8 mouse cellular contexts compared by ENCODE assay signal in the genomic region with DNA sequence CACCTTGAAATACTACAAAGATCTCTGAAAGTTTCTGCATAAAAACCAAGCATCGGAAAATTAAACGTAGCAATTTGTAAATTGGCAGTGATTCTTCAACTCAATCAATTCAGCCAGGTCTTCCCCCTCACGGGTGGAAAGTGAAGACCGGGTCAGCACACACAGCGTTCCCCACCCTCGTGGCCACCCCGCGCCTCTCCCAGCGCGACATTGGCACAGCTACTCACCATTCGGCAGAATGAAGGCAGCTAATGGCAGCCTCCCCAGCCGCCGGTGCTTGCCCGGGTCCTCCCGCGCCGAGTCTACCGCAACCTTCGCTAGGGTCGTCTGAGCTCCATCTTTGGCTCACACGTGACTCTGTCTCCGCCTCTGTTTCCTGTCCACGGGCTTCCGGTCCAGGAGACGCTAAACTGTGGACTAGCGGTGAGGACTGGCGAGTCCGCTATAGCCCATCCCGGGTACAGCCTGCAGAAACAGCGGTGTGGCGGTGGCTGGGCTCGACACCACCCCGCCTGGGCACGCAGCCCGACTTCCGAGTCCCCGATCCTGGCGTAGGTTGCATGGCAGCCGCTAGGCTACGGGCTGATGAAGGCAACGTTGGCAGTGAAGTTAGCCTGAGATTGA. TPM values are rescaled to one million over a fixed set of nuclear protein-coding genes. Genes with fewer than 3 reads are reported as not detected.
DNase-seq lines count a peak whose midpoint lies in the region; ATAC-seq and TF ChIP-seq lines count a peak whose summit lies in the region.

Gene Tmem126a, minus strand, starts transcription at position 385 of the 624 bp plus-strand sequence.

- H3K27ac ChIP-seq in ES-Bruce4 (ENCODE audit: insufficient read depth, low read length) = no peak within 1 kb of the TSS
- H3K27ac ChIP-seq in forebrain, embryonic 12.5 days = peak within 1 kb of the TSS; percentile 91
- peak within 1 kb of the TSS; percentile 93 for H3K27ac ChIP-seq in heart, embryonic 16.5 days (ENCODE audit: low read length)
- peak within 1 kb of the TSS; percentile 84 for H3K27ac ChIP-seq in liver, embryonic 13.5 days
- peak within 1 kb of the TSS; percentile 87 for H3K27ac ChIP-seq in stomach, embryonic 16.5 days (ENCODE audit: low read length)

- peaks cover 6% of the 10 kb centered on the region for H3K36me3 ChIP-seq in ES-Bruce4 (ENCODE audit: control insufficient read depth, insufficient read depth, low read length, poor library complexity, severe bottlenecking)
- H3K36me3 ChIP-seq in forebrain, embryonic 12.5 days (replicated peaks) = peaks cover 21% of the 10 kb centered on the region
- H3K36me3 ChIP-seq in heart, embryonic 16.5 days (ENCODE audit: control insufficient read depth, insufficient read depth) = peaks cover 10% of the 10 kb centered on the region; the same call in 1 of the 2 replicates
- peaks cover 18% of the 10 kb centered on the region for H3K36me3 ChIP-seq in liver, embryonic 13.5 days
- 0 out of 2 replicates have a peak, but pooled peaks cover 3% of the 10 kb centered on the region for H3K36me3 ChIP-seq in stomach, embryonic 16.5 days (ENCODE audit: control insufficient read depth, insufficient read depth, low read length)

- DNase-seq in c-Kit-positive CD71-positive TER-119-positive erythroid progenitor cells, embryonic 14.5 days (ENCODE audit: low spot score) = peak; percentile 77
- peak; percentile 90 to 95 for DNase-seq in kidney, postnatal 25 days
- peak; percentile 75 for DNase-seq in liver, embryonic 13.5 days
- peak; percentile 87 for DNase-seq in neural tube, embryonic 10.5 days (ENCODE audit: extremely low spot score, low spot score)

- no peak for TF ChIP-seq CTCF in ES-Bruce4 (IDR thresholded peaks at IDR 0.05; ENCODE audit: low read depth, low read length)

- WGBS in forebrain, embryonic 12.5 days = under 1% methylated on average over 41 of the region's 41 CpGs
- under 1% methylated on average over 41 of the region's 41 CpGs for WGBS in heart, embryonic 16.5 days
- WGBS in liver, embryonic 13.5 days (ENCODE audit: insufficient replicate concordance) = under 1% methylated on average over 41 of the region's 41 CpGs
- WGBS in stomach, embryonic 16.5 days = under 1% methylated on average over 41 of the region's 41 CpGs

- peak; percentile 46 for TF ChIP-seq POLR2A in ES-Bruce4 (IDR thresholded peaks at IDR 0.05; ENCODE audit: insufficient read depth, low read length)

- H3K9ac ChIP-seq in ES-Bruce4 (ENCODE audit: low read depth, poor library complexity, severe bottlenecking) = peak within 1 kb of the TSS; percentile 76
- peak within 1 kb of the TSS; percentile 70 for H3K9ac ChIP-seq in forebrain, embryonic 12.5 days
- peak within 1 kb of the TSS; percentile 77 for H3K9ac ChIP-seq in heart, embryonic 16.5 days (ENCODE audit: low read length)
- H3K9ac ChIP-seq in liver, embryonic 13.5 days = peak within 1 kb of the TSS; percentile 80
- peak within 1 kb of the TSS; percentile 79 for H3K9ac ChIP-seq in stomach, embryonic 16.5 days (ENCODE audit: low read length)

- no peaks in the 10 kb centered on the region for H3K4me1 ChIP-seq in ES-Bruce4 (ENCODE audit: control insufficient read depth, insufficient read depth, low read length)
- peaks cover 12% of the 10 kb centered on the region for H3K4me1 ChIP-seq in forebrain, embryonic 12.5 days
- peaks cover 13% of the 10 kb centered on the region for H3K4me1 ChIP-seq in heart, embryonic 16.5 days (ENCODE audit: control insufficient read depth, insufficient read depth, low read length)
- peaks cover 26% of the 10 kb centered on the region for H3K4me1 ChIP-seq in liver, embryonic 13.5 days (replicated peaks)
- H3K4me1 ChIP-seq in stomach, embryonic 16.5 days (ENCODE audit: control insufficient read depth, insufficient read depth, low read length) = peaks cover 8% of the 10 kb centered on the region; the same call in 1 of the 2 replicates

- peak; percentile 98 for ATAC-seq in forebrain, embryonic 12.5 days (ENCODE audit: low FRiP score)
- peak; percentile 96 for ATAC-seq in heart, embryonic 16.5 days (replicated peaks; ENCODE audit: extremely low read depth, insufficient read depth, low FRiP score)
- ATAC-seq in liver, embryonic 13.5 days (ENCODE audit: low read depth) = peak; percentile 95
- peak; percentile 96 for ATAC-seq in stomach, embryonic 16.5 days (ENCODE audit: insufficient read depth, low FRiP score)

- H3K27me3 ChIP-seq in ES-Bruce4 (ENCODE audit: control insufficient read depth, insufficient read depth, low read length, poor library complexity, severe bottlenecking) = no peaks in the 10 kb centered on the region
- peaks cover 8% of the 10 kb centered on the region; the same call in 1 of the 2 replicates for H3K27me3 ChIP-seq in forebrain, embryonic 12.5 days
- H3K27me3 ChIP-seq in heart, embryonic 16.5 days (ENCODE audit: control insufficient read depth, insufficient read depth, low read length) = 0 out of 2 replicates have a peak, but pooled peaks cover 2% of the 10 kb centered on the region
- no peaks in the 10 kb centered on the region for H3K27me3 ChIP-seq in liver, embryonic 13.5 days
- H3K27me3 ChIP-seq in stomach, embryonic 16.5 days (ENCODE audit: control insufficient read depth, insufficient read depth, low read length) = no peaks in the 10 kb centered on the region

- no peaks in the 10 kb centered on the region for H3K9me3 ChIP-seq in ES-Bruce4 (replicated peaks; ENCODE audit: control insufficient read depth, insufficient read depth, low read length, poor library complexity, severe bottlenecking)
- H3K9me3 ChIP-seq in forebrain, embryonic 12.5 days = no peaks in the 10 kb centered on the region
- H3K9me3 ChIP-seq in heart, embryonic 16.5 days (replicated peaks; ENCODE audit: control insufficient read depth, low read length) = no peaks in the 10 kb centered on the region
- H3K9me3 ChIP-seq in liver, embryonic 13.5 days (replicated peaks) = no peaks in the 10 kb centered on the region
- no peaks in the 10 kb centered on the region for H3K9me3 ChIP-seq in stomach, embryonic 16.5 days (replicated peaks; ENCODE audit: control insufficient read depth, low read length)

- H3K4me3 ChIP-seq in ES-Bruce4 (ENCODE audit: low read depth, low read length) = peak within 1 kb of the TSS; percentile 72
- H3K4me3 ChIP-seq in forebrain, embryonic 12.5 days (replicated peaks) = peak within 1 kb of the TSS; percentile 75
- peak within 1 kb of the TSS; percentile 80 for H3K4me3 ChIP-seq in heart, embryonic 16.5 days (ENCODE audit: low read length)
- peak within 1 kb of the TSS; percentile 77 for H3K4me3 ChIP-seq in liver, embryonic 13.5 days (replicated peaks)
- H3K4me3 ChIP-seq in stomach, embryonic 16.5 days (replicated peaks; ENCODE audit: low read length) = peak within 1 kb of the TSS; percentile 66

- peak; percentile 50; the same call in 1 of the 2 replicates for TF ChIP-seq EP300 in ES-Bruce4 (IDR thresholded peaks at IDR 0.05; ENCODE audit: insufficient read depth, low read depth, low read length)

- H3K4me2 ChIP-seq in forebrain, embryonic 12.5 days = peak within 1 kb of the TSS; percentile 59
- peak within 1 kb of the TSS; percentile 80 for H3K4me2 ChIP-seq in heart, embryonic 16.5 days (ENCODE audit: low read depth, low read length)
- H3K4me2 ChIP-seq in liver, embryonic 13.5 days = peak within 1 kb of the TSS; percentile 87
- peak within 1 kb of the TSS; percentile 56 for H3K4me2 ChIP-seq in stomach, embryonic 16.5 days (ENCODE audit: low read depth, low read length)

RNA-seq across cellular contexts. Expression of gene Tmem126a, which starts in this region (rescaled TPM):
- 51.9 and 57.6 TPM in 2 replicates for polyA plus RNA-seq in ES-Bruce4 (2011; ENCODE audit: insufficient read depth, insufficient read length, low read depth, missing spikeins)
- polyA plus RNA-seq in forebrain, embryonic 12.5 days (2016; fragmentation: Nextera tagmentation; extraction: Ambion mirVana) = 113 and 119 TPM in 2 replicates
- 122 and 124 TPM in 2 replicates for polyA plus RNA-seq in heart, embryonic 16.5 days (2015; fragmentation: Nextera tagmentation; extraction: Ambion mirVana)
- polyA plus RNA-seq in liver, embryonic 13.5 days (2015; fragmentation: Nextera tagmentation; extraction: Ambion mirVana) = 62.5 and 65.8 TPM in 2 replicates
- 93.4 and 104 TPM in 2 replicates for polyA plus RNA-seq in stomach, embryonic 16.5 days (2015; fragmentation: Nextera tagmentation; extraction: Ambion mirVana)
